Mouse (Mus musculus) ovary, postnatal 36 days (tissue): Measurements from ENCODE around the gene Adh1.

Source experiments
- DNase-seq: peaks from one replicate; pipeline ENCODE4 v3.0.0; 2022; ENCODE audit warnings: low spot score, mixed read lengths

The Adh1 gene

GRCm38 (mm10) chr3:138241371-138241770 is 19.4 kb upstream of the Adh1 start:
- DNase-seq = no peak

GRCm38 (mm10) chr3:138242021-138242726 is 18.6 kb upstream of the Adh1 start:
- no peak for DNase-seq

- DNase-seq = no peak
These were observed 17.9 kb upstream of the Adh1 start for GRCm38 (mm10) chr3:138242933-138243332.

- no peak for DNase-seq
These were observed 16.4 kb upstream of the Adh1 start for GRCm38 (mm10) chr3:138244338-138244874.

- no peak for DNase-seq
These were observed 14.2 kb upstream of the Adh1 start for GRCm38 (mm10) chr3:138246511-138247020.

- DNase-seq = no peak
These were observed 13.6 kb upstream of the Adh1 start for GRCm38 (mm10) chr3:138247241-138247640.

GRCm38 (mm10) chr3:138248011-138248410 is 12.8 kb upstream of the Adh1 start:
- no peak for DNase-seq

GRCm38 (mm10) chr3:138248746-138249145 is 12.0 kb upstream of the Adh1 start:
- DNase-seq = no peak

- DNase-seq = no peak
These were observed 9.6 kb upstream of the Adh1 start for GRCm38 (mm10) chr3:138251156-138251555.

- no peak for DNase-seq
These were observed 6.6 kb upstream of the Adh1 start for GRCm38 (mm10) chr3:138254205-138254604.

- no peak for DNase-seq
These were observed 5.4 kb upstream of the Adh1 start for GRCm38 (mm10) chr3:138255366-138255765.

GRCm38 (mm10) chr3:138255780-138256550 is 4.8 kb upstream of the Adh1 start:
- no peak for DNase-seq

- DNase-seq = no peak
These were observed 1.8 kb downstream of the Adh1 start for GRCm38 (mm10) chr3:138262568-138262967.

- DNase-seq = no peak
These were observed 2.6 kb downstream of the Adh1 start for GRCm38 (mm10) chr3:138263154-138263930.

- no peak for DNase-seq
These were observed 3.9 kb downstream of the Adh1 start for GRCm38 (mm10) chr3:138264648-138265047.

- no peak for DNase-seq
These were observed 9.7 kb downstream of the Adh1 start for GRCm38 (mm10) chr3:138270507-138270906.

- no peak for DNase-seq
These were observed 10.5 kb downstream of the Adh1 start for GRCm38 (mm10) chr3:138271297-138271696.

GRCm38 (mm10) chr3:138273080-138273479 is 12.3 kb downstream of the Adh1 start:
- no peak for DNase-seq

- DNase-seq = no peak
These were observed 14.3 kb downstream of the Adh1 start for GRCm38 (mm10) chr3:138275100-138275499.

GRCm38 (mm10) chr3:138282556-138282955 is 21.8 kb downstream of the Adh1 start:
- no peak for DNase-seq

GRCm38 (mm10) chr3:138283831-138284230 is 23.0 kb downstream of the Adh1 start:
- no peak for DNase-seq

- DNase-seq = no peak
These were observed 25.2 kb downstream of the Adh1 start for GRCm38 (mm10) chr3:138285986-138286385.
